Mouse (Mus musculus) intestine, embryonic 15.5 days (tissue): Measurements from ENCODE around the gene Nfia. TPM values are rescaled to one million over a fixed set of nuclear protein-coding genes. Genes with fewer than 3 reads are reported as not detected.

ENCODE experiments used
- ATAC-seq: fragments of 200-750 bp; cut with Nextera tagmentation; 2 replicates; pipeline ENCODE4 v1.8.0; 2017; ENCODE audit warnings: moderate TSS enrichment, moderate library complexity
- H3K27ac ChIP-seq: fragments of 300-500 bp; sonication (generic); 2 replicates; pipeline ENCODE4 v1.5.1; 2015; ENCODE audit warnings: mild to moderate bottlenecking, inconsistent platforms
- H3K27me3 ChIP-seq: fragments of 300-500 bp; sonication (generic); replicated peaks from 2 replicates; pipeline ENCODE4 v1.6.1; 2015; ENCODE audit warnings: inconsistent platforms
- H3K36me3 ChIP-seq: fragments of 300-500 bp; sonication (generic); 2 replicates; pipeline ENCODE4 v1.6.1; 2015; ENCODE audit warnings: inconsistent platforms
- H3K4me1 ChIP-seq: fragments of 300-500 bp; sonication (generic); replicated peaks from 2 replicates; pipeline ENCODE4 v1.6.1; 2015; ENCODE audit warnings: inconsistent platforms
- H3K4me2 ChIP-seq: fragments of 300-500 bp; sonication (generic); replicated peaks from 2 replicates; pipeline ENCODE4 v1.6.1; 2015; ENCODE audit warnings: mild to moderate bottlenecking, inconsistent platforms
- H3K4me3 ChIP-seq: fragments of 300-500 bp; sonication (generic); replicated peaks from 2 replicates; pipeline ENCODE4 v1.5.1; 2015; ENCODE audit warnings: inconsistent platforms
- H3K9ac ChIP-seq: fragments of 300-500 bp; sonication (generic); 2 replicates; pipeline ENCODE4 v1.6.1; 2015; ENCODE audit warnings: inconsistent platforms
- H3K9me3 ChIP-seq: fragments of 300-500 bp; sonication (generic); 2 replicates; pipeline ENCODE4 v1.6.1; 2016; ENCODE audit warnings: inconsistent platforms
- WGBS: fragments of 180-500 bp; shearing (Covaris S2); methylation state at CpG from one replicate; pipeline ENCODE4 v1.1.7; 2015; 5-methylcytosine and 5-hydroxymethylcytosine counted together
- polyA plus RNA-seq: library from polyadenylated mRNA; unstranded; fragments of >200 nt; fragmentation: Nextera tagmentation; extraction: Ambion mirVana; gene quantifications from 2 replicates; pipeline ENCODE4 v1.2.1, GENCODE M21; 2015

Nfia gene
- polyA plus RNA-seq, 1 experiment from 2014 or later, result 37.3 TPM

- H3K9me3 ChIP-seq, result no peaks in the 10 kb centered on the region
- H3K9ac ChIP-seq, result no peak overlapping the region
- no peaks in the 10 kb centered on the region for H3K4me1 ChIP-seq
- H3K4me3 ChIP-seq, result no peak overlapping the region
- H3K4me2 ChIP-seq, result no peak overlapping the region
- no peak overlapping the region for H3K27ac ChIP-seq
- no peak for ATAC-seq
- WGBS, result 77% methylated on average over 3 of the region's 3 CpGs
- no peaks in the 10 kb centered on the region for H3K36me3 ChIP-seq
- H3K27me3 ChIP-seq, result no peaks in the 10 kb centered on the region
Observed at GRCm38 (mm10) chr4:98118126-98118525, 345.6 kb downstream of the Nfia start.

GRCm38 (mm10) chr4:98118761-98119675, 346.5 kb downstream of the Nfia start:
- Histone ChIP-seq H3K36me3 (no peaks in the 10 kb centered on the region), H3K9ac (no peak overlapping the region), H3K27ac (no peak overlapping the region), H3K27me3 (no peaks in the 10 kb centered on the region), H3K4me2 (no peak overlapping the region), H3K4me3 (no peak overlapping the region), H3K4me1 (no peaks in the 10 kb centered on the region), H3K9me3 (no peaks in the 10 kb centered on the region)
- 84% methylated on average over 10 of the region's 10 CpGs for WGBS
- no peak for ATAC-seq

- H3K4me1 ChIP-seq, result no peaks in the 10 kb centered on the region
- no peak overlapping the region for H3K9ac ChIP-seq
- no peaks in the 10 kb centered on the region for H3K36me3 ChIP-seq
- no peaks in the 10 kb centered on the region for H3K27me3 ChIP-seq
- ATAC-seq, result no peak
- H3K27ac ChIP-seq, result no peak overlapping the region
- 76% methylated on average over 3 of the region's 3 CpGs for WGBS
- H3K4me3 ChIP-seq, result no peak overlapping the region
- H3K9me3 ChIP-seq, result no peaks in the 10 kb centered on the region
- H3K4me2 ChIP-seq, result no peak overlapping the region
Observed at GRCm38 (mm10) chr4:98119949-98120531, 347.5 kb downstream of the Nfia start.

GRCm38 (mm10) chr4:98120706-98121340, 348.3 kb downstream of the Nfia start:
- no peak overlapping the region for H3K9ac ChIP-seq
- 68% methylated on average over 6 of the region's 6 CpGs for WGBS
- no peaks in the 10 kb centered on the region for H3K4me1 ChIP-seq
- H3K4me3 ChIP-seq, result no peak overlapping the region
- H3K9me3 ChIP-seq, result no peaks in the 10 kb centered on the region
- H3K27ac ChIP-seq, result no peak overlapping the region
- no peaks in the 10 kb centered on the region for H3K36me3 ChIP-seq
- no peak for ATAC-seq
- no peak overlapping the region for H3K4me2 ChIP-seq
- no peaks in the 10 kb centered on the region for H3K27me3 ChIP-seq

- WGBS, result 39% methylated on average over 11 of the region's 11 CpGs
- no peak for ATAC-seq
- H3K27me3 ChIP-seq, result no peaks in the 10 kb centered on the region
- H3K9me3 ChIP-seq, result no peaks in the 10 kb centered on the region
- H3K36me3 ChIP-seq, result no peaks in the 10 kb centered on the region
- H3K27ac ChIP-seq, result no peak overlapping the region
- H3K9ac ChIP-seq, result no peak overlapping the region
- H3K4me2 ChIP-seq, result no peak overlapping the region
- no peak overlapping the region for H3K4me3 ChIP-seq
- no peaks in the 10 kb centered on the region for H3K4me1 ChIP-seq
Observed at GRCm38 (mm10) chr4:98126003-98126677, 353.6 kb downstream of the Nfia start.

- H3K4me3 ChIP-seq, result no peak overlapping the region
- H3K4me1 ChIP-seq, result no peaks in the 10 kb centered on the region
- H3K4me2 ChIP-seq, result no peak overlapping the region
- no peak overlapping the region for H3K27ac ChIP-seq
- no peak overlapping the region for H3K9ac ChIP-seq
- no peak for ATAC-seq
- H3K36me3 ChIP-seq, result no peaks in the 10 kb centered on the region
- no peaks in the 10 kb centered on the region for H3K9me3 ChIP-seq
- WGBS, result 48% methylated on average over 2 of the region's 2 CpGs
- no peaks in the 10 kb centered on the region for H3K27me3 ChIP-seq
Observed at GRCm38 (mm10) chr4:98130798-98131197, 358.3 kb downstream of the Nfia start.

- Histone ChIP-seq H3K9me3 (no peaks in the 10 kb centered on the region), H3K4me2 (no peak overlapping the region), H3K36me3 (no peaks in the 10 kb centered on the region), H3K27me3 (no peaks in the 10 kb centered on the region), H3K27ac (no peak overlapping the region), H3K4me1 (no peaks in the 10 kb centered on the region), H3K9ac (no peak overlapping the region), H3K4me3 (no peak overlapping the region)
- WGBS, result 94% methylated on average over 4 of the region's 4 CpGs
- no peak for ATAC-seq
Observed at GRCm38 (mm10) chr4:98134027-98134426, 361.5 kb downstream of the Nfia start.

- no peaks in the 10 kb centered on the region for H3K4me1 ChIP-seq
- no peak for ATAC-seq
- no peak overlapping the region for H3K4me2 ChIP-seq
- no peaks in the 10 kb centered on the region for H3K27me3 ChIP-seq
- no peaks in the 10 kb centered on the region for H3K9me3 ChIP-seq
- H3K9ac ChIP-seq, result no peak overlapping the region
- no peaks in the 10 kb centered on the region for H3K36me3 ChIP-seq
- WGBS, result 85% methylated on average over 2 of the region's 2 CpGs
- no peak overlapping the region for H3K4me3 ChIP-seq
- H3K27ac ChIP-seq, result no peak overlapping the region
Observed at GRCm38 (mm10) chr4:98136072-98136471, 363.5 kb downstream of the Nfia start.

GRCm38 (mm10) chr4:98142879-98143436, 370.4 kb downstream of the Nfia start:
- H3K4me3 ChIP-seq, result no peak overlapping the region
- no peaks in the 10 kb centered on the region for H3K4me1 ChIP-seq
- WGBS, result 42% methylated on average over 1 of the region's 1 CpGs
- no peak overlapping the region for H3K4me2 ChIP-seq
- no peaks in the 10 kb centered on the region for H3K9me3 ChIP-seq
- no peak overlapping the region for H3K9ac ChIP-seq
- no peak overlapping the region for H3K27ac ChIP-seq
- ATAC-seq, result no peak
- no peaks in the 10 kb centered on the region for H3K36me3 ChIP-seq
- H3K27me3 ChIP-seq, result no peaks in the 10 kb centered on the region

GRCm38 (mm10) chr4:98150576-98150975, 378.0 kb downstream of the Nfia start:
- no peaks in the 10 kb centered on the region for H3K36me3 ChIP-seq
- WGBS, result 85% methylated on average over 5 of the region's 5 CpGs
- no peak overlapping the region for H3K4me2 ChIP-seq
- H3K9ac ChIP-seq, result no peak overlapping the region
- no peaks in the 10 kb centered on the region for H3K4me1 ChIP-seq
- no peak overlapping the region for H3K4me3 ChIP-seq
- no peaks in the 10 kb centered on the region for H3K27me3 ChIP-seq
- H3K9me3 ChIP-seq, result no peaks in the 10 kb centered on the region
- H3K27ac ChIP-seq, result no peak overlapping the region
- no peak for ATAC-seq

GRCm38 (mm10) chr4:98157921-98158320, 385.4 kb downstream of the Nfia start:
- Histone ChIP-seq H3K27me3 (no peaks in the 10 kb centered on the region), H3K9me3 (no peaks in the 10 kb centered on the region), H3K36me3 (no peaks in the 10 kb centered on the region), H3K27ac (no peak overlapping the region), H3K9ac (no peak overlapping the region), H3K4me3 (no peak overlapping the region), H3K4me1 (no peaks in the 10 kb centered on the region), H3K4me2 (no peak overlapping the region)
- ATAC-seq, result no peak
- WGBS, result 87% methylated on average over 3 of the region's 3 CpGs

- H3K27me3 ChIP-seq, result no peaks in the 10 kb centered on the region
- no peaks in the 10 kb centered on the region for H3K9me3 ChIP-seq
- no peak for ATAC-seq
- H3K4me3 ChIP-seq, result no peak overlapping the region
- H3K9ac ChIP-seq, result no peak overlapping the region
- no peaks in the 10 kb centered on the region for H3K4me1 ChIP-seq
- H3K4me2 ChIP-seq, result no peak overlapping the region
- no peak overlapping the region for H3K27ac ChIP-seq
- H3K36me3 ChIP-seq, result no peaks in the 10 kb centered on the region
- 71% methylated on average over 3 of the region's 3 CpGs for WGBS
Observed at GRCm38 (mm10) chr4:98166379-98166778, 393.8 kb downstream of the Nfia start.
